Mouse (Mus musculus): ENCODE results near the gene Raver2.

DNA sequence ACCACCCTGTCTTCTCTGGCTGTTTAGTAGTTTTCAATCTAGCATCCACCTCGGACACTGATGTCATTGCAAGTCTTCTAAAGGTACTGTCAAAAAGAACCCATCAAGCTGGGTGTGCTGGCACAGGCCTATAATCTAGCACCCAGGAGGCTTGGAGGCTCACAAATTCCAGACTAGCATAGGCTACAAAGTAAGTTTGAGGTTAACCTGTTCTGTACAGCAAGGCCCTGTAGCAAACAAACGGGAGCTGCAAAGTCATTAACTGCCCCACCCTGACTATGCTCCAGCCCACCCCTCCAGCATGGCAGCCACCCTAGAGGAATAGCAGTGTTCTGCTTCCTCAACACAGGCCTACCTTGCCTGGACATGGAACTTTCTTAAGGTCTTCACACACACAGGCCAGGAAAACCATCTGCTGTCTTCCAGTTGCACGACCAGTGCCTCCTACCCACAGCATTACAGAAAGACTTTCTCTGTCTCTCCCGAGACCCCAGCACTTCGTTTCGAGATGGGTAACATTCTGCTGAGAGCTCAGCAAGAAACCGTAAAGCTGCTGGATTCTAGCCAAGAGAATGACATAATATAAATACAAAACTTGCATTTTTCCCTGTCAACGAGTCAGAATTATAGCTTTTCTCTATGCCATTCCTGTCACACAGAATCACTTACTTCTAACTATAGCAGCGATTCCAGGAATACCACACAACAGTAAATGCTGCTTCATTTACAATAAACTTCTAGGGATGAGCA, 128.8 kb downstream of the Raver2 start:
- no peak for TF ChIP-seq CTCF (IDR thresholded peaks at IDR 0.05)
- TF ChIP-seq POLR2A (IDR thresholded peaks at IDR 0.05; ENCODE audit: insufficient read depth, low read depth, low read length) = no peak

All from heart, adult 2 months (tissue).